10 mouse cellular contexts compared by ENCODE assay signal in genomic region chr10:71960422-71961089, GRCm38 (mm10).
DNase-seq lines count a peak whose midpoint lies in the region; ATAC-seq lines count a peak whose summit lies in the region.
"Had no signal": no experiment of that assay in that cellular context is flagged by ENCODE, and none has a peak within 500 bp of the region (broad histone marks: within the 10 kb centered on the region; RNA-seq: fewer than 3 reads in every experiment).

No protein-coding gene starts in this region.

- no peaks in the 10 kb centered on the region for H3K4me1 ChIP-seq in hindbrain, embryonic 14.5 days (replicated peaks; ENCODE audit: control insufficient read depth, insufficient read depth, low read length)
- no peaks in the 10 kb centered on the region for H3K4me1 ChIP-seq in hindbrain, embryonic 10.5 days (replicated peaks)
- H3K4me1 ChIP-seq: neural tube, embryonic 12.5 days had no signal

- H3K9me3 ChIP-seq in hindbrain, embryonic 14.5 days (ENCODE audit: control insufficient read depth, low read length) = no peaks in the 10 kb centered on the region
- H3K9me3 ChIP-seq in hindbrain, embryonic 10.5 days = no peaks in the 10 kb centered on the region
- H3K9me3 ChIP-seq: neural tube, embryonic 12.5 days had no signal

- WGBS in hindbrain, embryonic 14.5 days = 70% methylated on average over 4 of the region's 4 CpGs
- 87% methylated on average over 4 of the region's 4 CpGs for WGBS in hindbrain, embryonic 10.5 days

- H3K36me3 ChIP-seq in hindbrain, embryonic 14.5 days (replicated peaks; ENCODE audit: control insufficient read depth, insufficient read depth) = no peaks in the 10 kb centered on the region
- H3K36me3 ChIP-seq in hindbrain, embryonic 10.5 days = no peaks in the 10 kb centered on the region
- H3K36me3 ChIP-seq: G1E; neural tube, embryonic 12.5 days had no signal

- peak; percentile 54 for DNase-seq in hindbrain, embryonic 14.5 days (ENCODE audit: low spot score)
- no peak for DNase-seq in hindbrain, embryonic 10.5 days (ENCODE audit: low spot score)
- peak; percentile 22 to 26 for DNase-seq in right cerebral cortex, postnatal 10 days (ENCODE audit: low spot score in 2 of 2)
- no peak for DNase-seq in right cerebral cortex, adult 18-20 months
- peak; percentile 65 to 73 for DNase-seq in cerebellum, postnatal 25 days
- no peak for DNase-seq in urinary bladder, adult 2 months (ENCODE audit: low spot score)
- no peak for DNase-seq in T-cell, adult 2 months (ENCODE audit: low spot score)
- DNase-seq: retina, postnatal 1 day had no signal

- no peak overlapping the region for H3K9ac ChIP-seq in hindbrain, embryonic 14.5 days
- H3K9ac ChIP-seq: neural tube, embryonic 12.5 days had no signal

- H3K4me3 ChIP-seq in hindbrain, embryonic 14.5 days (replicated peaks; ENCODE audit: low read length) = no peak overlapping the region
- no peak overlapping the region for H3K4me3 ChIP-seq in hindbrain, embryonic 10.5 days
- H3K4me3 ChIP-seq: neural tube, embryonic 12.5 days had no signal

- no peak overlapping the region for H3K27ac ChIP-seq in hindbrain, embryonic 14.5 days
- H3K27ac ChIP-seq in hindbrain, embryonic 10.5 days = no peak overlapping the region
- H3K27ac ChIP-seq: neural tube, embryonic 12.5 days had no signal

- ATAC-seq in hindbrain, embryonic 14.5 days (ENCODE audit: low FRiP score) = 0 out of 2 replicates have a peak, but pooled peaks have one; percentile 14

- H3K4me2 ChIP-seq in hindbrain, embryonic 14.5 days (replicated peaks) = no peak overlapping the region
- H3K4me2 ChIP-seq: neural tube, embryonic 12.5 days had no signal

- H3K27me3 ChIP-seq in hindbrain, embryonic 14.5 days (ENCODE audit: control insufficient read depth, insufficient read depth, low read length) = no peaks in the 10 kb centered on the region
- no peaks in the 10 kb centered on the region for H3K27me3 ChIP-seq in hindbrain, embryonic 10.5 days (ENCODE audit: insufficient read depth, poor library complexity, severe bottlenecking)
- H3K27me3 ChIP-seq: neural tube, embryonic 12.5 days had no signal

Comparison
In these comparisons a context has a peak if more than half of its experiments do, and no peak if none do; other contexts are left out.
1. DNase-seq: peak in hindbrain, embryonic 14.5 days (single experiment), right cerebral cortex, postnatal 10 days (2 of 2) and cerebellum, postnatal 25 days (2 of 2); none in hindbrain, embryonic 10.5 days (single experiment), right cerebral cortex, adult 18-20 months (single experiment), urinary bladder, adult 2 months (single experiment) and T-cell, adult 2 months (single experiment).